ENCODE assay signal across 9 mouse cellular contexts in the genomic region with DNA sequence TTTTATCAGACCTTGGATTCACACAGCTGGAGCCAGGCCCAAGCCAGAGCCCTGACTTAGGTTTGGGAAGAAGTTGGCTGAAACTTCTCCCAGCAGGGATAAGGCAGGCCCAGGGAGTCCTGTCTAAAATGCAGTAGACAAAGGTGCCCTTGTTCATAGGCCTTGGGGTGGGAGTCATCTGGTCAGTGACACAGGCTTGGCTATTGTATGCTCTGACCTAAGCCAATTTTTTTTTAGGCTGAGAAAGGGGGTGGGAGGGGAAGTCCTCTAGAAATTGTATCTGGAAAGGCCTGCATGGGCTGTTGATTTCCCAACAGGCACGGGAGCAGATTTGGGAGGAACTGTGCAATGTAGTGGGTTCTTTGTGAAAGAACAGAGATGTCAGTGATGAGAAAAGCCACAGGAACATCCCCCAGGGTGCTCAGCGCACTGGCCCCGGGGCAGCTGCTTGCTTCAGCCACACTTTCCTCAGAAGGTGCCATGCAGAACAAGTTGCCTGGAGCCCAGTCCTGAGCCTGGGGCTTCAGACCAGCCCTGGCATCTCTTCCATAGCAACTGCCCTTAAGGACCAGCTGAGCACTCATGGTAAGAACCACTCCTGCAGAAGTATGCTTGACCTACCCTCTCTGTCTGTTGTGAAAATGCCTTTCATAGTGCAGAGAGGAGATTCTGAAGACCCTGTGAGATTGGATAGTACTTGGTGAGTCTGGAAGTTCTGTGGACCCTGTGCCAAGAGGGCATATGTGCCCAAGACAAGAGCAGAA.
DNase-seq lines count a peak whose midpoint lies in the region; ATAC-seq and TF ChIP-seq lines count a peak whose summit lies in the region.
"Had no signal": no experiment of that assay in that cellular context is flagged by ENCODE, and none has a peak within 500 bp of the region (broad histone marks: within the 10 kb centered on the region; RNA-seq: fewer than 3 reads in every experiment).

No protein-coding gene starts in this region.

- no peak for TF ChIP-seq POLR2A in heart, adult 2 months (IDR thresholded peaks at IDR 0.05; ENCODE audit: insufficient read depth, low read depth, low read length)

- intact Hi-C loops in heart, adult 2 months (cut with DNase I): no loop called here

- no peak for TF ChIP-seq EP300 in heart, adult 2 months (IDR thresholded peaks at IDR 0.05; ENCODE audit: insufficient read depth, low read depth, low read length)

- no peaks in the 10 kb centered on the region for H3K27me3 ChIP-seq in hindbrain, embryonic 10.5 days (ENCODE audit: insufficient read depth, poor library complexity, severe bottlenecking)
- no peaks in the 10 kb centered on the region for H3K27me3 ChIP-seq in hindbrain, embryonic 11.5 days (ENCODE audit: control insufficient read depth, insufficient read depth, low read length)
- no peaks in the 10 kb centered on the region for H3K27me3 ChIP-seq in heart, adult 2 months (ENCODE audit: control insufficient read depth, insufficient read depth, low read length)
- no peaks in the 10 kb centered on the region for H3K27me3 ChIP-seq in lung, embryonic 16.5 days (ENCODE audit: control insufficient read depth, insufficient read depth, low read depth, low read length)
- no peaks in the 10 kb centered on the region for H3K27me3 ChIP-seq in forebrain, postnatal 0 days (ENCODE audit: insufficient read depth, low read length)

- no peak for ATAC-seq in hindbrain, embryonic 11.5 days (ENCODE audit: low FRiP score)
- ATAC-seq in lung, embryonic 16.5 days (ENCODE audit: low read depth): peak; percentile 56
- no peak for ATAC-seq in forebrain, postnatal 0 days
- ATAC-seq in inflammation-experienced regulatory T-cells, adult 6 months: no peak

- DNase-seq in hindbrain, embryonic 10.5 days (ENCODE audit: low spot score): no peak
- no peak for DNase-seq in hindbrain, embryonic 11.5 days (ENCODE audit: low spot score)
- peak; percentile 84 for DNase-seq in adrenal gland, adult 2 months
- DNase-seq in heart, adult 2 months: peak; percentile 57 to 72
- no peak for DNase-seq in right cerebral cortex, postnatal 36 days (ENCODE audit: low spot score in 2 of 2)
- DNase-seq in forebrain, postnatal 0 days: no peak

- peaks cover 18% of the 10 kb centered on the region for H3K4me1 ChIP-seq in hindbrain, embryonic 10.5 days (replicated peaks)
- 0 out of 2 replicates have a peak, but pooled peaks cover 3% of the 10 kb centered on the region for H3K4me1 ChIP-seq in hindbrain, embryonic 11.5 days (replicated peaks; ENCODE audit: control insufficient read depth, insufficient read depth, low read length)
- peaks cover 1% of the 10 kb centered on the region for H3K4me1 ChIP-seq in heart, adult 2 months (ENCODE audit: control insufficient read depth, insufficient read depth, low read length)
- H3K4me1 ChIP-seq in lung, embryonic 16.5 days (replicated peaks; ENCODE audit: control insufficient read depth, insufficient read depth, low read length): peaks cover 5% of the 10 kb centered on the region
- peaks cover 11% of the 10 kb centered on the region for H3K4me1 ChIP-seq in forebrain, postnatal 0 days (ENCODE audit: insufficient read depth)

- 59% methylated on average over 3 of the region's 3 CpGs for WGBS in hindbrain, embryonic 10.5 days
- WGBS in hindbrain, embryonic 11.5 days: 55% methylated on average over 3 of the region's 3 CpGs
- 41% methylated on average over 3 of the region's 3 CpGs for WGBS in heart, adult 2 months
- WGBS in lung, embryonic 16.5 days: 56% methylated on average over 3 of the region's 3 CpGs
- 58% methylated on average over 3 of the region's 3 CpGs for WGBS in forebrain, postnatal 0 days

- H3K36me3 ChIP-seq in hindbrain, embryonic 10.5 days: no peaks in the 10 kb centered on the region
- no peaks in the 10 kb centered on the region for H3K36me3 ChIP-seq in hindbrain, embryonic 11.5 days (ENCODE audit: control insufficient read depth, insufficient read depth, low read length)
- no peaks in the 10 kb centered on the region for H3K36me3 ChIP-seq in heart, adult 2 months (ENCODE audit: control insufficient read depth, insufficient read depth, low read length)
- no peaks in the 10 kb centered on the region for H3K36me3 ChIP-seq in lung, embryonic 16.5 days (ENCODE audit: control insufficient read depth, insufficient read depth, low read length)
- no peaks in the 10 kb centered on the region for H3K36me3 ChIP-seq in forebrain, postnatal 0 days (ENCODE audit: insufficient read depth)

- H3K79me2 ChIP-seq in heart, adult 2 months (replicated peaks; ENCODE audit: control insufficient read depth, insufficient read depth, low read length): no peaks in the 10 kb centered on the region

- no peak overlapping the region for H3K9ac ChIP-seq in hindbrain, embryonic 11.5 days (ENCODE audit: low read depth, low read length)
- no peak overlapping the region for H3K9ac ChIP-seq in heart, adult 2 months (ENCODE audit: low read depth, low read length)
- no peak overlapping the region for H3K9ac ChIP-seq in lung, embryonic 16.5 days (ENCODE audit: low read length)
- no peak overlapping the region for H3K9ac ChIP-seq in forebrain, postnatal 0 days

- H3K27ac ChIP-seq in hindbrain, embryonic 10.5 days: peak overlapping the region; percentile 74
- no peak overlapping the region for H3K27ac ChIP-seq in hindbrain, embryonic 11.5 days (ENCODE audit: low read depth, low read length)
- peak overlapping the region; percentile 57 for H3K27ac ChIP-seq in heart, adult 2 months
- H3K27ac ChIP-seq in lung, embryonic 16.5 days (ENCODE audit: low read length): 0 out of 2 replicates have a peak overlapping the region, but pooled peaks have one; percentile 21
- H3K27ac ChIP-seq in forebrain, postnatal 0 days (ENCODE audit: low read depth, low read length): no peak overlapping the region

- no peak for TF ChIP-seq CTCF in heart, adult 2 months (IDR thresholded peaks at IDR 0.05)
- no peak for TF ChIP-seq CTCF in forebrain, postnatal 0 days (IDR thresholded peaks at IDR 0.05; ENCODE audit: low read depth)

- no peak overlapping the region for H3K4me2 ChIP-seq in hindbrain, embryonic 11.5 days (replicated peaks; ENCODE audit: low read depth, low read length)
- H3K4me2 ChIP-seq in lung, embryonic 16.5 days (ENCODE audit: low read depth, low read length): no peak overlapping the region
- H3K4me2 ChIP-seq in forebrain, postnatal 0 days (ENCODE audit: low read depth): no peak overlapping the region

- H3K9me3 ChIP-seq in hindbrain, embryonic 10.5 days: no peaks in the 10 kb centered on the region
- no peaks in the 10 kb centered on the region for H3K9me3 ChIP-seq in hindbrain, embryonic 11.5 days (ENCODE audit: control insufficient read depth, low read length)
- H3K9me3 ChIP-seq in lung, embryonic 16.5 days (ENCODE audit: control insufficient read depth, low read length): no peaks in the 10 kb centered on the region
- no peaks in the 10 kb centered on the region for H3K9me3 ChIP-seq in forebrain, postnatal 0 days (ENCODE audit: low read length)

- H3K4me3 ChIP-seq in hindbrain, embryonic 10.5 days: no peak overlapping the region
- no peak overlapping the region for H3K4me3 ChIP-seq in hindbrain, embryonic 11.5 days (ENCODE audit: low read depth, low read length)
- no peak overlapping the region for H3K4me3 ChIP-seq in heart, adult 2 months
- no peak overlapping the region for H3K4me3 ChIP-seq in lung, embryonic 16.5 days (ENCODE audit: low read length)
- no peak overlapping the region for H3K4me3 ChIP-seq in forebrain, postnatal 0 days (ENCODE audit: low read depth, low read length)
- H3K4me3 ChIP-seq: myocyte had no signal

Comparison
In these comparisons a context has a peak if more than half of its experiments do, and no peak if none do; other contexts are left out.
1. H3K27ac ChIP-seq: peak in hindbrain, embryonic 10.5 days (single experiment), heart, adult 2 months (single experiment) and lung, embryonic 16.5 days (single experiment); none in hindbrain, embryonic 11.5 days (single experiment) and forebrain, postnatal 0 days (single experiment).
2. DNase-seq: peak in adrenal gland, adult 2 months (single experiment) and heart, adult 2 months (2 of 2); none in hindbrain, embryonic 10.5 days (single experiment), hindbrain, embryonic 11.5 days (single experiment), right cerebral cortex, postnatal 36 days (0 of 2) and forebrain, postnatal 0 days (single experiment).